Mouse (Mus musculus): ENCODE measurements around the gene Nos3.

DNA sequence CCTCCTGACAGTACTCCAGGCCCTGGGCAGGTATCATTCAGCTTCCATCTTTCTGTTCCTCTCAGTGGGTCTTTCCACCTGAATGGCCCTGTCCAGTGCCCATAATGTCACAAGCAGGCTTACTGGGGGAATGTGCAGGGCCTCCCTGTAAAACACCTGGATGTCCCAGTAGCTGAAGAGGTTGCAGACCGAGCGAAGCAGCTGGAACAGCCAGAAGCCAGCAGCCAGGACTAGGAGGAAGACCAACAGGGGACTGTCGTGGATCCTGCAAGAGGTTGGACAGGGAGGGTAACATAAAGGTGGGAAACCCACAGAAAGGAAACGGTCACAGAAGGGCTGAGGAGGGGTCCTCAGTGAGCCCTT lies 25.0 kb downstream of the Nos3 start:
- TF ChIP-seq CTCF (IDR thresholded peaks at IDR 0.05; ENCODE audit: low read depth), result no peak
- no peak for TF ChIP-seq EP300 (IDR thresholded peaks at IDR 0.05; ENCODE audit: low read depth)
